Mouse (Mus musculus): ENCODE measurements around the gene Hist1h2bb. TPM values are rescaled to one million over a fixed set of nuclear protein-coding genes. Genes with fewer than 3 reads are reported as not detected.
"Not testable (repeated sequence)": the region's sequence is repeated elsewhere in the genome, so short reads cannot be mapped to it uniquely, and the experiment has no call there.

Gene Hist1h2bb
- polyA plus RNA-seq, 1 experiment from 2014 or later, result 2.3 TPM

DNA sequence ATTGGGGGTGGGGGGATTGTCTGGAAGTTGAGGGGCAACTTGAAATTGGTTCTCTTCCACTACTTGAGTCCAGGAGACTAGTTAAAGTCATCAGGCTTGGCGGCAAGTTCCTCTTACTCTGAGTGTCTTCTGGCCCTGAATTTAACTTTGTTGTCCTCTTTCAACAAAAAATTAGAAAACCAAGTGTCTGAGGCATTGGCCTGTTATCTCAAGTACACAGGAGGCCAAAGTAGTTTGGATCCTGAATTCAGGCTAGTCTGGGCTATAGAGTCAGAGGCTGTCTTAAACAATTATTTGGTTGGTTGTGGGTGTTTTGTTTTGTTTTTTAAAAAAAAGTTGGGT is 18.6 kb downstream of the Hist1h2bb start:
- peak overlapping the region; percentile 69 for H3K4me3 ChIP-seq
- peaks cover 30% of the 10 kb centered on the region for H3K4me1 ChIP-seq
- DNase-seq (ENCODE audit: low spot score), result no peak
- H3K27me3 ChIP-seq (ENCODE audit: low read depth, poor library complexity, severe bottlenecking), result no peaks in the 10 kb centered on the region
- H3K9me3 ChIP-seq (replicated peaks), result no peaks in the 10 kb centered on the region
- no peaks in the 10 kb centered on the region for H3K36me3 ChIP-seq
- H3K27ac ChIP-seq (replicated peaks), result peak overlapping the region; percentile 92; the same call in 1 of the 2 replicates
- 75% methylated on average over 1 of the region's 1 CpGs for WGBS

DNA sequence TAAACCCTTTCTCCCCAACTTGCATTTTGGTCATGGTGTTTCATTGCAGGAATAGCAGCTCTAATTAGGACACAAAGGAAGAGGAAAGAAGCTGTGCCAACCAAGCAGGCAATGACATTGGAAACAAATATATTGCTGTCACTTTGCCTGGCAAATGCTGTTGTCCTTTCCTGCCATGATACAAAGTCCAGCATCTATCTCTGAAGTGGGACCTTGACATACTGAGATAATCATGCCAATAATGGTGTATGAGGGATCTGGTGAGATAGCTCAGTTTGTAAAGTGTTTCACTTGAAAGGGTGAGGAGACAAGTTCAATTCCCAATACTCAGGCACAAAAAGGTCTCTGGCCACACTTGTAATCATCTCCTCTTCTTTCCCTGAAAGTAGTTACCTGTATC is 20.2 kb downstream of the Hist1h2bb start:
- no peak overlapping the region for H3K4me3 ChIP-seq
- no peaks in the 10 kb centered on the region for H3K36me3 ChIP-seq
- no peaks in the 10 kb centered on the region for H3K27me3 ChIP-seq (ENCODE audit: low read depth, poor library complexity, severe bottlenecking)
- no peak overlapping the region for H3K27ac ChIP-seq (replicated peaks)
- H3K9me3 ChIP-seq (replicated peaks), result no peaks in the 10 kb centered on the region
- DNase-seq (ENCODE audit: low spot score), result no peak
- H3K4me1 ChIP-seq, result peaks cover 26% of the 10 kb centered on the region

DNA sequence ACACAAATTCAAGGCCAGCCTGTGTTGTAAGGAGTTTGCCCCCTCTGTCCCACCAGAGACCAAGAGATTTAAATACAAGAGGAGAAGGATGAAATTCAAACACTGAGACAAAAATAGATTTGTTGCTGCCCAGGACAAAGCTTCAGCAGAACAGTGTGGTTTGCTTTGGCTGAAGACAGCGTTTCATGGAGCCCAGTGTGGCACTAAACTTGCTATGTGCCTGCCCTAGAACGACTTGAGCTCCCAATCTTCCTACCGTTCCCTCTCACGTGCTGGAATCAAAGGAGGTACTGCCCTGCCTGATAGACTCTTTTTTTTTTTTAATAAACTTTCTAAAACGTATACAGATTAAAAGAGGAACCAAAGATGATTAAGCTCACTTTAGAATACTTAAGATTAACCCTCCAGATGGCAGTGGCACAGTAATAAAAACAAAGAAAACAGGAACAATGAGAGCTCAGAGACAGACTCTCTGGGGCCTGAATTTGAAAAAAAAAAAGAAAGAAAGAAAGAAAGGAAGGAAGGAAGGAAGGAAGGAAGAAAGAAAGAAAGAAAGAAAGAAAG is 22.4 kb downstream of the Hist1h2bb start:
- H3K27ac ChIP-seq (replicated peaks), result no peak overlapping the region
- H3K9me3 ChIP-seq (replicated peaks), result no peaks in the 10 kb centered on the region
- no peak for DNase-seq (ENCODE audit: low spot score)
- no peak overlapping the region for H3K4me3 ChIP-seq
- no peaks in the 10 kb centered on the region for H3K36me3 ChIP-seq
- no peaks in the 10 kb centered on the region for H3K27me3 ChIP-seq (ENCODE audit: low read depth, poor library complexity, severe bottlenecking)
- H3K4me1 ChIP-seq, result peaks cover 30% of the 10 kb centered on the region
- WGBS, result 51% methylated on average over 5 of the region's 5 CpGs

DNA sequence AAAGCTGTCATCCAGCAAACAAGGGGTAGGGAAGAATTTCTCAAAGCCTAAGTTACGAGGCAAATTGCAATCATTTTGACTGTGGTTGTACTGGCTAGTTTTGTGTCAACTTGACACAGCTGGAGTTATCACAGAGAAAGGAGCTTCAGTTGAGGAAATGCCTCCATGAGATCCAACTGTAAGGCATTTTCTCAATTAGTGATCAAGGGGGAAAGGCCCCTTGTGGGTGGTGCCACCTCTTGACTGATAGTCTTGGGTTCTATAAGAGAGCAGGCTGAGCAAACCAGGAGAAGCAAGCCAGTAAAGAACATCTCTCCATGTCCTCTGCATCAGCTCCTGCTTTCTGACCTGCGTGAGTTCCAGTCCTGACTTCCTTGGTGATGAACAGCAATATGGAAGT is 23.1 kb downstream of the Hist1h2bb start, which contains the start of gene Trim38:
Trim38 (plus strand) TSS at position 301 of the 400 bp plus-strand sequence.
- WGBS, result 93% methylated on average over 2 of the region's 2 CpGs
- not testable (repeated sequence) for DNase-seq (ENCODE audit: low spot score); H3K27ac ChIP-seq (replicated peaks); H3K36me3 ChIP-seq; H3K27me3 ChIP-seq (ENCODE audit: low read depth, poor library complexity, severe bottlenecking); H3K4me3 ChIP-seq; H3K9me3 ChIP-seq (replicated peaks)
- H3K4me1 ChIP-seq, result peaks cover 23% of the 10 kb centered on the region

DNA sequence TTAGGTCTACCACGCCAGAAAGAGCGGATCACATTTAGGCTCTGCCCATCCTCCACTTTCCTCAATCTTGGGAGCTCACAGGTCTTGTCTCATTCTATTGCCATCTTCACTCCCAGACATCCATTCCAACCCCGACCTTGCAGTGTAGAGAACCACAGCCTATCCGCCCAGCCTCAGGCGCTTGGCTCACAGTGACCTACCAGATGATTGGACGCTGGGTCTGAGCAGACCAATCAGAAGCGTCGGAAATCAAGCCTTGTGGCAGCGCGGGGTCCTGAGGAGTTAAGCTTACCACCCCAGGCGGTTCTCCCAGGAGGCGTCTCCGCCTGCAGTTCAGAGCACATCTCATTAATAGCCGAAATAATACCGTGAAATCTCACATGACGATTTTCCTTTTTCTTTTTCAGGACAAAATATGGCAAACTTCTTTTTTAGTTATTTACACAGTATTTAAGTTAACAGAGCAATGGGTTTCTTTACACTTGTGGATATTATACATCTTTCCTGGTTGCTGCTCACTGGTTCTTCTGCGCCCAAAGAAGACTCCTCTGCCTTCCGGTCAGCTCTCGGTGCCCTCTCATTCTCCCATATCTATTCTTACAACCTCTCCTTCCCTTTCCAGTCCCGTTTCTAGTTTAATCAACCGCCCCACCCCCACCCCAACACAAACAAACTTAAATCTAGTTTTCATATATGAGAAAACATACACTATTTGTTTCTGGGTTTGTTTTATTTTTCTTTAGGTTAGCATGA is 26.2 kb downstream of the Hist1h2bb start:
- no peaks in the 10 kb centered on the region for H3K27me3 ChIP-seq (ENCODE audit: low read depth, poor library complexity, severe bottlenecking)
- H3K27ac ChIP-seq (replicated peaks), result no peak overlapping the region
- H3K4me3 ChIP-seq, result peak overlapping the region; percentile 30
- H3K36me3 ChIP-seq, result no peaks in the 10 kb centered on the region
- H3K4me1 ChIP-seq, result peaks cover 17% of the 10 kb centered on the region
- 21% methylated on average over 21 of the region's 21 CpGs for WGBS
- DNase-seq (ENCODE audit: low spot score), result peak; percentile 73
- H3K9me3 ChIP-seq (replicated peaks), result no peaks in the 10 kb centered on the region

DNA sequence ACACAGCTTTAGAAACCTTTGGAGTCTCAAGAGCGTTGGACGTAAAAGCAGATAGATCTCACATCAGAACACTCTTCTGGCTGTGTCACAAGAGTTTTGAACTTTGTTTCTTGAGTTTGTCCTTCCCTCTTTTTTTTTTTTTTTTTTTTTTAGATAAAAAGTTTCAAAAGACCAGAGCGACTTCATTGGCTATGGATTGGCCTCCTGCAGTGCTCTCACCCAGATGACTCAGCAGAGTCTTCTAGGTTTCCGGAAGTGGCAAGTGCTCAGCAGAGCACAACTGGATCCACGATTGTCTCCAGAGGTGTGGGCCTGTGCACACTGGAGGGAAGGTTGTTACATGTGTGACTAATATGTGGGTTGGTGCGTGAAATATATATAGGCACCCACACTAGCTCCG is 31.8 kb downstream of the Hist1h2bb start:
- no peak for DNase-seq (ENCODE audit: low spot score)
- Histone ChIP-seq H3K4me1 (0 out of 2 replicates have a peak, but pooled peaks cover under 1% of the 10 kb centered on the region), H3K36me3 (no peaks in the 10 kb centered on the region), H3K4me3 (no peak overlapping the region), H3K27ac (replicated peaks) (no peak overlapping the region), H3K9me3 (replicated peaks) (no peaks in the 10 kb centered on the region), H3K27me3 (ENCODE audit: low read depth, poor library complexity, severe bottlenecking) (no peaks in the 10 kb centered on the region)
- WGBS, result 91% methylated on average over 7 of the region's 7 CpGs

DNA sequence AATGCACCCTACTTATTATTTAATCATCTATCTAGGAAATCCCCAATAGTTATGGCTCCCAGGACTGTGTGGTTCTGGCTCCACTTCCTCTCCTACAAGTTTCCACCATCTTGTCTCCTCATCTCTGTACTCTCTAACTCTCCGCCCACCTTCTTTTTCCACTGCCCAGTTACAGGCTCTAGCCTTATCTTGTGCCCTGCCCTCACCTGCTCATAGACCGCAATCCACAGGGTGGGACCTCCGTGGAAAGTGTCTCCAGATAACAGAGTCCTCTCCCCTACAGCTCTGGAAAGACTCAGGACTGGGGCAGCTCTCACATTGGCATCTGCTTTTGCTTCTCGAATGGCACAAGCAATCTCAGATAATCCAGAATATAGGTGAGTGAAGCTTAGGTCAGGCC is 32.5 kb downstream of the Hist1h2bb start:
- no peak overlapping the region for H3K27ac ChIP-seq (replicated peaks)
- no peaks in the 10 kb centered on the region for H3K27me3 ChIP-seq (ENCODE audit: low read depth, poor library complexity, severe bottlenecking)
- H3K9me3 ChIP-seq (replicated peaks), result no peaks in the 10 kb centered on the region
- H3K36me3 ChIP-seq, result no peaks in the 10 kb centered on the region
- WGBS, result 88% methylated on average over 4 of the region's 4 CpGs
- H3K4me3 ChIP-seq, result no peak overlapping the region
- no peak for DNase-seq (ENCODE audit: low spot score)
- no peaks in the 10 kb centered on the region for H3K4me1 ChIP-seq

DNA sequence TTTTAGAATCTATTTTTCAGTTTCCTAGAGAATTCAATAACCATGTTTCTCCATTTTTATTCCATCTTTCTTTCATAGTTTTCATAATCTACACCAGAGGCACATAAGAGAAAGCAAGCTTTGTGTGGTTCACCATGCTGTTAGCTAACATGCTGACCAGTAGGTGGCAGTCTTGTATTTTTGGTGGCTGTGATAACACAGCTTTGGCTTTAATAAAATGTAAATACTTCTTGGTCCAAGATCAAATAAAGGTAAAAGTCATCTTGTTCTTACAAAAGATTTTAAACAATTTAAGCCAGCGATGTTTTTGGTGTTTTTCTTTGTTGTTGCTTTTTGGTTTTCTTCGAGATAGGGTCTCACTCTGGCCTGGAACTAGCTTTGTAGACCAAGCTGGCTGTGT is 46.0 kb downstream of the Hist1h2bb start:
- H3K4me3 ChIP-seq, result no peak overlapping the region
- no peaks in the 10 kb centered on the region for H3K9me3 ChIP-seq (replicated peaks)
- no peak overlapping the region for H3K27ac ChIP-seq (replicated peaks)
- no peak for DNase-seq (ENCODE audit: low spot score)
- no peaks in the 10 kb centered on the region for H3K27me3 ChIP-seq (ENCODE audit: low read depth, poor library complexity, severe bottlenecking)
- WGBS, result 44% methylated on average over 2 of the region's 2 CpGs
- no peaks in the 10 kb centered on the region for H3K36me3 ChIP-seq
- no peaks in the 10 kb centered on the region for H3K4me1 ChIP-seq

Small RNA genes lying within 50 kb of the gene (microRNA-seq; reads per million reads assigned to microRNA genes)
- gene Gm44314 (not detected), gene Gm44484 (not detected)

Other genes with a start within 250 kb of the Hist1h2bb start
- 2.0 and 4.1 TPM in 2 replicates for gene Hist1h4h, start 215.7 kb upstream of the Hist1h2bb start, polyA plus RNA-seq (2016; fragmentation: Nextera tagmentation; extraction: Ambion mirVana)
- gene Hist1h2af, start 212.8 kb upstream of the Hist1h2bb start, polyA plus RNA-seq (2016; fragmentation: Nextera tagmentation; extraction: Ambion mirVana), result 4.7 and 9.5 TPM in 2 replicates
- 5.5 and 5.6 TPM in 2 replicates for gene Hist1h3g, start 211.3 kb upstream of the Hist1h2bb start, polyA plus RNA-seq (2016; fragmentation: Nextera tagmentation; extraction: Ambion mirVana)
- 1.00 and 1.0 TPM in 2 replicates for gene Hist1h2bh, start 203.3 kb upstream of the Hist1h2bb start, polyA plus RNA-seq (2016; fragmentation: Nextera tagmentation; extraction: Ambion mirVana)
- 1.1 and 1.5 TPM in 2 replicates for gene Hist1h3f, start 202.7 kb upstream of the Hist1h2bb start, polyA plus RNA-seq (2016; fragmentation: Nextera tagmentation; extraction: Ambion mirVana)
- 1.7 TPM in 1 of 2 replicates, not detected in the other for gene Hist1h4f, start 195.1 kb upstream of the Hist1h2bb start, polyA plus RNA-seq (2016; fragmentation: Nextera tagmentation; extraction: Ambion mirVana)
- 0.58 and 0.63 TPM in 2 replicates for gene Hist1h1d, start 193.5 kb upstream of the Hist1h2bb start, polyA plus RNA-seq (2016; fragmentation: Nextera tagmentation; extraction: Ambion mirVana)
- 5.1 and 7.2 TPM in 2 replicates for gene Hist1h3e, start 184.4 kb upstream of the Hist1h2bb start, polyA plus RNA-seq (2016; fragmentation: Nextera tagmentation; extraction: Ambion mirVana)
- 85.6 and 104 TPM in 2 replicates for gene Hist1h2ae, start 175.5 kb upstream of the Hist1h2bb start, polyA plus RNA-seq (2016; fragmentation: Nextera tagmentation; extraction: Ambion mirVana)
- 4.5 and 6.4 TPM in 2 replicates for gene Hist1h2bg, start 175.3 kb upstream of the Hist1h2bb start, polyA plus RNA-seq (2016; fragmentation: Nextera tagmentation; extraction: Ambion mirVana)
- 3.8 TPM in 2 replicates for gene Hist1h2bf, start 172.5 kb upstream of the Hist1h2bb start, polyA plus RNA-seq (2016; fragmentation: Nextera tagmentation; extraction: Ambion mirVana)
- 0.67 and 1.3 TPM in 2 replicates for gene Hist1h2ad, start 172.4 kb upstream of the Hist1h2bb start, polyA plus RNA-seq (2016; fragmentation: Nextera tagmentation; extraction: Ambion mirVana)
- 6.2 and 10.8 TPM in 2 replicates for gene Hist1h3d, start 171.0 kb upstream of the Hist1h2bb start, polyA plus RNA-seq (2016; fragmentation: Nextera tagmentation; extraction: Ambion mirVana)
- gene Hist1h4d, start 165.1 kb upstream of the Hist1h2bb start, polyA plus RNA-seq (2016; fragmentation: Nextera tagmentation; extraction: Ambion mirVana), result 95.1 and 103 TPM in 2 replicates
- 3.1 and 3.2 TPM in 2 replicates for gene Hist1h2be, start 125.6 kb upstream of the Hist1h2bb start, polyA plus RNA-seq (2016; fragmentation: Nextera tagmentation; extraction: Ambion mirVana)
- gene Hist1h1e, start 124.2 kb upstream of the Hist1h2bb start, polyA plus RNA-seq (2016; fragmentation: Nextera tagmentation; extraction: Ambion mirVana), result 18.0 and 22.4 TPM in 2 replicates
- gene Hist1h2ac, start 62.8 kb upstream of the Hist1h2bb start, polyA plus RNA-seq (2016; fragmentation: Nextera tagmentation; extraction: Ambion mirVana), result 1.3 TPM in 2 replicates
- gene Hist1h2bc, start 62.5 kb upstream of the Hist1h2bb start, polyA plus RNA-seq (2016; fragmentation: Nextera tagmentation; extraction: Ambion mirVana), result 22.1 and 23.9 TPM in 2 replicates
- gene Hist1h1t, start 50.9 kb upstream of the Hist1h2bb start, polyA plus RNA-seq (2016; fragmentation: Nextera tagmentation; extraction: Ambion mirVana), result not detected in 2 replicates
- gene Hist1h4c, start 48.3 kb upstream of the Hist1h2bb start, polyA plus RNA-seq (2016; fragmentation: Nextera tagmentation; extraction: Ambion mirVana), result 4.9 and 5.1 TPM in 2 replicates
- 2.3 and 2.5 TPM in 2 replicates for gene Hfe, start 35.9 kb upstream of the Hist1h2bb start, polyA plus RNA-seq (2016; fragmentation: Nextera tagmentation; extraction: Ambion mirVana)
- 8.8 and 9.5 TPM in 2 replicates for gene Hist1h1c, start 7.9 kb upstream of the Hist1h2bb start, polyA plus RNA-seq (2016; fragmentation: Nextera tagmentation; extraction: Ambion mirVana)
- 7.3 and 9.5 TPM in 2 replicates for gene Hist1h3c, start 1.1 kb upstream of the Hist1h2bb start, polyA plus RNA-seq (2016; fragmentation: Nextera tagmentation; extraction: Ambion mirVana)
- 44.4 and 45.3 TPM in 2 replicates for gene Hist1h2ab, start 4.4 kb downstream of the Hist1h2bb start, polyA plus RNA-seq (2016; fragmentation: Nextera tagmentation; extraction: Ambion mirVana)
- 8.1 and 11.3 TPM in 2 replicates for gene Hist1h3b, start 5.5 kb downstream of the Hist1h2bb start, polyA plus RNA-seq (2016; fragmentation: Nextera tagmentation; extraction: Ambion mirVana)
- gene Hist1h4b, start 10.3 kb downstream of the Hist1h2bb start, polyA plus RNA-seq (2016; fragmentation: Nextera tagmentation; extraction: Ambion mirVana), result 4.9 and 6.9 TPM in 2 replicates
- 0.42 TPM in 1 of 2 replicates, not detected in the other for gene Hist1h4a, start 14.5 kb downstream of the Hist1h2bb start, polyA plus RNA-seq (2016; fragmentation: Nextera tagmentation; extraction: Ambion mirVana)
- 3.6 and 3.9 TPM in 2 replicates for gene Hist1h3a, start 15.7 kb downstream of the Hist1h2bb start, polyA plus RNA-seq (2016; fragmentation: Nextera tagmentation; extraction: Ambion mirVana)
- 1.7 and 2.7 TPM in 2 replicates for gene Hist1h1a, start 16.9 kb downstream of the Hist1h2bb start, polyA plus RNA-seq (2016; fragmentation: Nextera tagmentation; extraction: Ambion mirVana)
- 0.20 TPM in 1 of 2 replicates, not detected in the other for gene Trim38, start 23.2 kb downstream of the Hist1h2bb start, polyA plus RNA-seq (2016; fragmentation: Nextera tagmentation; extraction: Ambion mirVana)
- not detected in 2 replicates for gene Slc17a2, start 60.3 kb downstream of the Hist1h2bb start, polyA plus RNA-seq (2016; fragmentation: Nextera tagmentation; extraction: Ambion mirVana)
- not detected in 2 replicates for gene Slc17a3, start 92.7 kb downstream of the Hist1h2bb start, polyA plus RNA-seq (2016; fragmentation: Nextera tagmentation; extraction: Ambion mirVana)
- gene Slc17a1, start 121.0 kb downstream of the Hist1h2bb start, polyA plus RNA-seq (2016; fragmentation: Nextera tagmentation; extraction: Ambion mirVana), result not detected in 2 replicates
- not detected in 2 replicates for gene Slc17a4, start 168.3 kb downstream of the Hist1h2bb start, polyA plus RNA-seq (2016; fragmentation: Nextera tagmentation; extraction: Ambion mirVana)
- gene Hist1h2ba, start 187.4 kb downstream of the Hist1h2bb start, polyA plus RNA-seq (2016; fragmentation: Nextera tagmentation; extraction: Ambion mirVana), result not detected in 2 replicates
- gene Hist1h2aa, start 187.7 kb downstream of the Hist1h2bb start, polyA plus RNA-seq (2016; fragmentation: Nextera tagmentation; extraction: Ambion mirVana), result not detected in 2 replicates
- gene Scgn, start 244.5 kb downstream of the Hist1h2bb start, polyA plus RNA-seq (2016; fragmentation: Nextera tagmentation; extraction: Ambion mirVana), result 0.21 and 0.27 TPM in 2 replicates